Mouse (Mus musculus) spleen, adult 2 months (tissue): ENCODE measurements around the gene Klf13.

Experiments
- CTCF ChIP-seq: fragments of 200-500 bp; IDR thresholded peaks from 2 replicates; pipeline ENCODE4 v1.5.1; 2011; ENCODE audit warnings: mild to moderate bottlenecking, inconsistent platforms; ENCODE audit not compliant: insufficient read depth, insufficient read length, insufficient replicate concordance; ENCODE audit errors: extremely low read depth
- POLR2A ChIP-seq: fragments of 200-500 bp; IDR thresholded peaks from 2 replicates; pipeline ENCODE4 v1.6.1; 2011; ENCODE audit warnings: low read depth, low read length, inconsistent platforms

DNA sequence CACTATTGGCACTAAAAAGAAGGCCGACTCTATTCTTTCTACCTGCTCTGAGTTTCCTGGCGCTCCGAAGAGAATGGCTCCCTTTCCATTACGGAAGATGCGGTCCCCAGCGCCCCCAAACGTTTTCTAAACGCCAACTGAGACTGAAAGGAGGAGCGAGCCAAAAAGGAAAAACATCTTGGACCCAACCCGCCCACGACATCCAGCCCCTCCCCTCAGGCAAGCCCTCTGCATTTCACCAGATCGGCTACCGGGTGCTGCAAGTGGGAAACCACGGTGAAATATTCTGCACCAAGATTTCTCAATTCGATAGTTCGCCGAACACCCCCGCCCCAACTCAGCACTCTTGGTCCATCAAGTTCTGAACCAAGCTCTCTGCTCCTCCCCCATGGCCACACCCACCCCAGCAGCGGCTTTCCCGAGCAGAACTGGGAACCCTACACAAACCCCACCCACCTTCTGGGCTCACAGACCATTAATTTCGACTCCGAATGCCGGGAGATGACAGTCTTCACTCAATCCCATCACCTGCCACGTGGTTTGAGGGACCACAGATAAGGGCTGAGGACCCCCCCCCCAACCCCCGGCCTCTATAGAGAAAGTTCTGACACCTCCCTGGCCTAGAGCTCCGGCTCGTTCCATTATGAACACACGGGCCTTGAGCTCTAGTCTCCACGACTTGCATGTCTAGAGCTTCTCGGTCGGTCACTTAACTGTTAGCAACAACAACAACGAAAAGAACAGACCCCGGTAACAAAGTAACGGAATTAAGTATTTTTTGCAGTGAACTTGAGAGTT is 2.3 kb downstream of the Klf13 start:
- TF ChIP-seq CTCF (peak; percentile 7; the same call in 1 of the 2 replicates), POLR2A (peak; percentile 16; the same call in 1 of the 2 replicates)
